Mouse (Mus musculus) heart, embryonic 10.5 days (tissue): Measurements from ENCODE around the gene Dnah9. TPM values are rescaled to one million over a fixed set of nuclear protein-coding genes. Genes with fewer than 3 reads are reported as not detected.

Experiments used
- DNase-seq: peaks from one replicate; pipeline ENCODE4 v3.0.0-alpha.2; 2017; ENCODE audit warnings: low spot score
- H3K27ac ChIP-seq: fragments of 300-500 bp; sonication (generic); 2 replicates; pipeline ENCODE4 v1.5.1; 2016; ENCODE audit warnings: mild to moderate bottlenecking
- H3K27me3 ChIP-seq: fragments of 300-500 bp; sonication (generic); 2 replicates; pipeline ENCODE4 v1.6.1; 2016; ENCODE audit warnings: mild to moderate bottlenecking; ENCODE audit not compliant: poor library complexity, insufficient read depth, severe bottlenecking
- H3K36me3 ChIP-seq: fragments of 300-500 bp; sonication (generic); 2 replicates; pipeline ENCODE4 v1.6.1; 2016; ENCODE audit warnings: mild to moderate bottlenecking, moderate library complexity
- H3K4me1 ChIP-seq: fragments of 300-500 bp; sonication (generic); 2 replicates; pipeline ENCODE4 v1.6.1; 2016; ENCODE audit warnings: mild to moderate bottlenecking
- H3K4me3 ChIP-seq: fragments of 300-500 bp; sonication (generic); 2 replicates; pipeline ENCODE4 v1.5.1; 2016; ENCODE audit warnings: mild to moderate bottlenecking, moderate library complexity
- H3K9me3 ChIP-seq: fragments of 300-500 bp; sonication (generic); 2 replicates; pipeline ENCODE4 v1.6.1; 2016; ENCODE audit warnings: mild to moderate bottlenecking, moderate library complexity
- WGBS: fragments of 180-500 bp; shearing (Covaris S2); methylation state at CpG from one replicate; pipeline ENCODE4 v1.1.7; 2016; 5-methylcytosine and 5-hydroxymethylcytosine counted together
- polyA plus RNA-seq: library from polyadenylated mRNA; unstranded; fragments of >200 nt; fragmentation: Nextera tagmentation; extraction: Ambion mirVana; gene quantifications from 2 replicates; pipeline ENCODE4 v1.2.1, GENCODE M21; 2016

Dnah9 gene
- polyA plus RNA-seq, 1 experiment from 2014 or later = not detected

GRCm38 (mm10) chr11:65806909-65807504, 361.3 kb downstream of the Dnah9 start, which contains the start of gene Zkscan6:
Gene Zkscan6 (plus strand): TSS chr11:65807175.
- WGBS = under 1% methylated on average over 58 of the region's 58 CpGs
- H3K4me3 ChIP-seq = peak within 1 kb of the TSS; percentile 85

GRCm38 (mm10) chr11:65806321-65806904, 361.9 kb downstream of the Dnah9 start:
- H3K4me3 ChIP-seq = peak overlapping the region; percentile 85
- H3K9me3 ChIP-seq = no peaks in the 10 kb centered on the region
- WGBS = under 1% methylated on average over 20 of the region's 20 CpGs
- no peaks in the 10 kb centered on the region for H3K36me3 ChIP-seq
- H3K4me1 ChIP-seq = peaks cover 8% of the 10 kb centered on the region
- peak overlapping the region; percentile 93 for H3K27ac ChIP-seq
- no peaks in the 10 kb centered on the region for H3K27me3 ChIP-seq
- no peak for DNase-seq

More at GRCm38 (mm10) chr11:65806909-65807504, 361.3 kb downstream of the Dnah9 start, which contains the start of gene Zkscan6:
- Histone ChIP-seq H3K27me3 (no peaks in the 10 kb centered on the region), H3K27ac (peak within 1 kb of the TSS; percentile 93), H3K9me3 (no peaks in the 10 kb centered on the region), H3K4me1 (peaks cover 9% of the 10 kb centered on the region), H3K36me3 (no peaks in the 10 kb centered on the region)
- DNase-seq = peak; percentile 99

GRCm38 (mm10) chr11:65801899-65802298, 366.5 kb downstream of the Dnah9 start:
- Histone ChIP-seq H3K27ac (no peak overlapping the region), H3K9me3 (no peaks in the 10 kb centered on the region), H3K4me1 (no peaks in the 10 kb centered on the region), H3K36me3 (no peaks in the 10 kb centered on the region), H3K4me3 (no peak overlapping the region), H3K27me3 (no peaks in the 10 kb centered on the region)
- 52% methylated on average over 3 of the region's 3 CpGs for WGBS
- no peak for DNase-seq

- H3K36me3 ChIP-seq = no peaks in the 10 kb centered on the region
- no peaks in the 10 kb centered on the region for H3K9me3 ChIP-seq
- no peak overlapping the region for H3K4me3 ChIP-seq
- H3K27ac ChIP-seq = no peak overlapping the region
- no peaks in the 10 kb centered on the region for H3K27me3 ChIP-seq
- DNase-seq = no peak
- WGBS = 84% methylated on average over 1 of the region's 1 CpGs
- no peaks in the 10 kb centered on the region for H3K4me1 ChIP-seq
These were observed 372.5 kb downstream of the Dnah9 start for GRCm38 (mm10) chr11:65795896-65796295.

DNA sequence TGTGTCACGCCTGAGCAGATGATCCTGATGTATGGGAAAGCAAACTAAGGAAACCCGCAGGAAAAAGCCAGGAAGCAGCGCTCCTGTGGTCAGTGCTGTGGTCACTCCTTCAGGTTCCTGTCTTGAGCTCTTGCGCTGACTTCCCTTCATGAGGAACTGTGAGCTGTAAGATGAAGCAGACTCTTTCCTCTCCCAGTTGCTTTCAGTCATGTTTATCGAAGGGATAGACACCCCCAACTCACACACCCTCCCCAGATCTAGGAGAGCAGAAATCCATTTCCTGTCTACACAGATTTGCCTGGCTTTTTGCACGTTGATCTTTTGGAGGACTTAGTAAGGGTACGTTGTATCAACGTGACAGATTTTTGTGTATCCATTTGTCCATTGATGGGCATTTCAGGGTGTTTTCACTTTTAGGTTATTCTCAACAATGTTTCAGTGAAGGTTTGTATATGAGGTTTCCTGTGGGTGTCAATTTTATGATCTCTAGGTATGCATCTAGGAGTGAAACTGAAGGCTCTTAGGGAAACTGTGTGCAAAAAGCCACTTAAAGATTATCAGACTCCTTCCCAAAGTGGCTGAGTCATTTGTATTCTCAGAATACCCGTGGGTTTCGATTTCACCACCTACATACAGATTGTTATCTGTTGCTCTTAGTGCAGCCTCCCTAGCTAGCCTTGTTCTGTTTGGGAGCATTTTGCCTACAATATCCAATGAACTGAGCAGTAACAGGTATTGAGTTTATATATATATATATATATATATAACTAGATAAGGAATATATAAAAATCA, 373.7 kb downstream of the Dnah9 start:
- H3K9me3 ChIP-seq = no peaks in the 10 kb centered on the region
- 58% methylated on average over 10 of the region's 10 CpGs for WGBS
- no peak overlapping the region for H3K27ac ChIP-seq
- H3K36me3 ChIP-seq = no peaks in the 10 kb centered on the region
- H3K4me3 ChIP-seq = no peak overlapping the region
- H3K27me3 ChIP-seq = no peaks in the 10 kb centered on the region
- H3K4me1 ChIP-seq = no peaks in the 10 kb centered on the region
- no peak for DNase-seq

DNA sequence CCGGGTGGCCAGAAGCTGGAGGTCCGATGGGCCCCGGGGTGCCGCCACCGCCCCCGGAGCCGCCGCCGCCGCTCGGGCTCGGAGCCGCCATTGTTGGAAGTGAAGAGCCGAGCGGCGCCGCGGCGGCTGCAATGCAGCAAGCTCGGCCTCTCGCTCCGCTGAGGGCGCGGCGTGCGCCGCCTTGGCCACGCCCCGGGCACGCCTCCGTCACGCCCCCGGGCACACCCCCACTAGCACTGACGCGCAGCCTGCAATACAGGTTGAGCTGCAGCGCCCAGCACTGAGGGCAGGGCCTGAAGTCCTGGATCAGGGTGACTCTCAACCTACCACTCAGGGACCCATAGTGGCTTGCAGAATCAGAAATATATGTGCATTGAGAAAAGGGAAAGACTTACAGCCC, 380.2 kb downstream of the Dnah9 start, which contains the start of gene Map2k4:
TSS of gene Map2k4 (minus strand) at position 144 of the 400 bp plus-strand sequence.
- Histone ChIP-seq H3K36me3 (no peaks in the 10 kb centered on the region), H3K4me3 (peak within 1 kb of the TSS; percentile 98), H3K4me1 (peaks cover 17% of the 10 kb centered on the region), H3K9me3 (no peaks in the 10 kb centered on the region), H3K27ac (peak within 1 kb of the TSS; percentile 99), H3K27me3 (no peaks in the 10 kb centered on the region)
- DNase-seq = peak; percentile 98
- WGBS = 0% methylated on average over 36 of the region's 36 CpGs

GRCm38 (mm10) chr11:65787421-65788151, 380.8 kb downstream of the Dnah9 start:
- Histone ChIP-seq H3K36me3 (no peaks in the 10 kb centered on the region), H3K4me1 (peaks cover 17% of the 10 kb centered on the region), H3K27me3 (no peaks in the 10 kb centered on the region), H3K4me3 (peak overlapping the region; percentile 98), H3K9me3 (no peaks in the 10 kb centered on the region), H3K27ac (peak overlapping the region; percentile 99)
- under 1% methylated on average over 58 of the region's 71 CpGs for WGBS
- peak; percentile 84 for DNase-seq

GRCm38 (mm10) chr11:65786160-65786559, 382.2 kb downstream of the Dnah9 start:
- WGBS = 66% methylated on average over 2 of the region's 2 CpGs
- Histone ChIP-seq H3K27ac (no peak overlapping the region), H3K4me1 (peaks cover 17% of the 10 kb centered on the region), H3K27me3 (no peaks in the 10 kb centered on the region), H3K36me3 (no peaks in the 10 kb centered on the region), H3K4me3 (peak overlapping the region; percentile 13; the same call in 1 of the 2 replicates), H3K9me3 (no peaks in the 10 kb centered on the region)
- DNase-seq = no peak

DNA sequence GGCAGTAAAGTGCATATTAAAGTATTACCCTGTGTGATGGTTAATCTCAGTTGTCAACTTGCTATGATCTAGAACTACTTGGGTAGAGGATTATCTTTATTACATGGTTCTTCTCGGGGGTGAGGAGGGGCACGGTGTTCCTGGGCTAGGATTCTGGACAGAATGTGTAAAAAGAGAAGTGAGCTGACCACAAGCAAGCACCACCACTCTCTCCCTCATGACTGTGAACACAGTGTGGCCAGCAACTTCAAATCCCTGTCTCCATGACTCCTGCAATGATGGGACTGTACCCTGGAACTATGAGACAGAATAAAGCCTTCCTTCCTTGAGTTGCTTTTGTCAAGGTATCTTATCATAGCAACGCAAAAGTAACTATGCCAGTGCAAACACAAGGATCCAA, 386.8 kb downstream of the Dnah9 start:
- no peaks in the 10 kb centered on the region for H3K27me3 ChIP-seq
- H3K4me1 ChIP-seq = peaks cover 32% of the 10 kb centered on the region
- WGBS = 86% methylated on average over 3 of the region's 3 CpGs
- peaks cover 17% of the 10 kb centered on the region for H3K36me3 ChIP-seq
- no peak overlapping the region for H3K4me3 ChIP-seq
- H3K27ac ChIP-seq = no peak overlapping the region
- no peaks in the 10 kb centered on the region for H3K9me3 ChIP-seq
- DNase-seq = no peak
